In the genomic region with DNA sequence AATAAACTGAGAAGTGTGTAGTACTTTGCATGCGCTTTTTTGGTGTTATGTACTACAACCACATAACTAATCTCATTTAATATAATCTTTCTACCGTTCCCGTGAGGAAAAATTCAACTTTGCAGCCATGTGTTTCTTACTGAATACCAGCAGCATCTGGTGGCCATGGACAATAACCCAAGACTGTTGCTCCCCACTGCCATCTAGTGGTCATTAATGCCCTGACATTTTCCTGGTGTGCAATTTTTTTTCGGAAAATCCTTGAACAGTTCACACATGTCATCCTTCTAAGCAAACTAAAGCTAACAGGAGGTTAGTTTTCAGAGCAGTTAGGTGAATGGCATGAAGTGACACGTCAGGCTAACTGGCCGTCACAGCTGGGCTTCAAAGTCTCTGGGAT, we compare ENCODE assay signal across 9 mouse cellular contexts.
DNase-seq lines count a peak whose midpoint lies in the region; ATAC-seq and TF ChIP-seq lines count a peak whose summit lies in the region.
"Had no signal": no experiment of that assay in that cellular context is flagged by ENCODE, and none has a peak within 500 bp of the region (broad histone marks: within the 10 kb centered on the region; RNA-seq: fewer than 3 reads in every experiment).

No protein-coding gene starts in this region.

- no peak for ATAC-seq in liver, embryonic 14.5 days (ENCODE audit: insufficient read depth)
- ATAC-seq in liver, embryonic 11.5 days (replicated peaks; ENCODE audit: low FRiP score), result no peak
- ATAC-seq in forebrain, postnatal 0 days, result peak; percentile 32; the same call in 1 of the 2 replicates
- ATAC-seq in cerebellum, adult (ENCODE audit: insufficient number of reproducible peaks, low FRiP score, low TSS enrichment), result no peak

- H3K36me3 ChIP-seq in liver, embryonic 14.5 days (replicated peaks; ENCODE audit: control insufficient read depth, insufficient read depth, low read depth), result no peaks in the 10 kb centered on the region
- no peaks in the 10 kb centered on the region for H3K36me3 ChIP-seq in liver, embryonic 11.5 days (ENCODE audit: control insufficient read depth, insufficient read depth, low read length)
- no peaks in the 10 kb centered on the region for H3K36me3 ChIP-seq in forebrain, postnatal 0 days (ENCODE audit: insufficient read depth)
- no peaks in the 10 kb centered on the region for H3K36me3 ChIP-seq in splenic B cell, adult 2 months (ENCODE audit: control insufficient read depth, insufficient read depth, low read length, poor library complexity, severe bottlenecking)
- H3K36me3 ChIP-seq: neural tube, embryonic 13.5 days had no signal

- no peaks in the 10 kb centered on the region for H3K27me3 ChIP-seq in liver, embryonic 14.5 days (ENCODE audit: control insufficient read depth, insufficient read depth, low read length)
- H3K27me3 ChIP-seq in liver, embryonic 11.5 days (replicated peaks; ENCODE audit: control insufficient read depth, insufficient read depth, low read length), result no peaks in the 10 kb centered on the region
- H3K27me3 ChIP-seq in forebrain, postnatal 0 days (ENCODE audit: insufficient read depth, low read length), result no peaks in the 10 kb centered on the region
- H3K27me3 ChIP-seq in splenic B cell, adult 2 months (ENCODE audit: control insufficient read depth, insufficient read depth, low read length, poor library complexity, severe bottlenecking), result no peaks in the 10 kb centered on the region
- H3K27me3 ChIP-seq: neural tube, embryonic 13.5 days had no signal

- H3K9ac ChIP-seq in liver, embryonic 14.5 days (replicated peaks), result no peak overlapping the region
- H3K9ac ChIP-seq in liver, embryonic 11.5 days (ENCODE audit: low read depth, low read length), result no peak overlapping the region
- no peak overlapping the region for H3K9ac ChIP-seq in forebrain, postnatal 0 days
- H3K9ac ChIP-seq: neural tube, embryonic 13.5 days had no signal

- no peak overlapping the region for H3K4me3 ChIP-seq in liver, embryonic 14.5 days (ENCODE audit: insufficient read depth in 1 of 2, low read depth in 2 of 2, low read length in 2 of 2)
- no peak overlapping the region for H3K4me3 ChIP-seq in liver, embryonic 11.5 days (ENCODE audit: low read depth, low read length)
- H3K4me3 ChIP-seq in forebrain, postnatal 0 days (ENCODE audit: low read depth, low read length), result no peak overlapping the region
- H3K4me3 ChIP-seq: neural tube, embryonic 13.5 days had no signal

- no peak for TF ChIP-seq EP300 in liver, embryonic 14.5 days (IDR thresholded peaks at IDR 0.05; ENCODE audit: low read depth)

- DNase-seq in cerebellum, postnatal 14 days, result peak; percentile 34 to 45
- DNase-seq in cerebellum, adult 11 months, result no peak
- no peak for DNase-seq in liver, embryonic 14.5 days (ENCODE audit: low read depth in 3 of 3, low spot score in 3 of 3)
- DNase-seq in liver, embryonic 11.5 days (ENCODE audit: low spot score), result no peak
- DNase-seq in R1 (ENCODE audit: low read depth, low spot score), result peak; percentile 49
- peak; percentile 62 for DNase-seq in forebrain, postnatal 0 days
- DNase-seq in splenic B cell, adult 2 months (ENCODE audit: low read depth, low spot score), result peak; percentile 1

- no peaks in the 10 kb centered on the region for H3K4me1 ChIP-seq in liver, embryonic 14.5 days (replicated peaks; ENCODE audit: control insufficient read depth in 2 of 2, insufficient read depth in 2 of 2, low read length in 1 of 2)
- no peaks in the 10 kb centered on the region for H3K4me1 ChIP-seq in liver, embryonic 11.5 days (replicated peaks; ENCODE audit: control insufficient read depth, insufficient read depth, low read length)
- H3K4me1 ChIP-seq in forebrain, postnatal 0 days (ENCODE audit: insufficient read depth), result no peaks in the 10 kb centered on the region
- H3K4me1 ChIP-seq: neural tube, embryonic 13.5 days had no signal

- H3K4me2 ChIP-seq in liver, embryonic 14.5 days (ENCODE audit: low read depth), result no peak overlapping the region
- H3K4me2 ChIP-seq in liver, embryonic 11.5 days, result no peak overlapping the region
- H3K4me2 ChIP-seq in forebrain, postnatal 0 days (ENCODE audit: low read depth), result no peak overlapping the region
- H3K4me2 ChIP-seq: neural tube, embryonic 13.5 days had no signal

- 52% methylated on average over 6 of the region's 6 CpGs for WGBS in liver, embryonic 14.5 days (ENCODE audit: insufficient replicate concordance)
- WGBS in liver, embryonic 11.5 days, result 47% methylated on average over 6 of the region's 6 CpGs
- 58% methylated on average over 6 of the region's 6 CpGs for WGBS in forebrain, postnatal 0 days

- H3K27ac ChIP-seq in liver, embryonic 14.5 days, result no peak overlapping the region
- no peak overlapping the region for H3K27ac ChIP-seq in liver, embryonic 11.5 days (ENCODE audit: low read depth, low read length)
- no peak overlapping the region for H3K27ac ChIP-seq in forebrain, postnatal 0 days (ENCODE audit: low read depth, low read length)
- H3K27ac ChIP-seq: neural tube, embryonic 13.5 days had no signal

- peak; percentile 71 for TF ChIP-seq CTCF in liver, embryonic 14.5 days (IDR thresholded peaks at IDR 0.05; ENCODE audit: low read depth)
- TF ChIP-seq CTCF in forebrain, postnatal 0 days (IDR thresholded peaks at IDR 0.05; ENCODE audit: low read depth), result peak; percentile 73

- no peaks in the 10 kb centered on the region for H3K9me3 ChIP-seq in liver, embryonic 14.5 days (ENCODE audit: control insufficient read depth, low read length)
- no peaks in the 10 kb centered on the region for H3K9me3 ChIP-seq in liver, embryonic 11.5 days (ENCODE audit: control insufficient read depth, low read length)
- H3K9me3 ChIP-seq in forebrain, postnatal 0 days (ENCODE audit: low read length), result no peaks in the 10 kb centered on the region
- H3K9me3 ChIP-seq: neural tube, embryonic 13.5 days had no signal

Comparison
In these comparisons a context has a peak if more than half of its experiments do, and no peak if none do; other contexts are left out.
1. DNase-seq: peak in cerebellum, postnatal 14 days (2 of 2), R1 (single experiment), forebrain, postnatal 0 days (single experiment) and splenic B cell, adult 2 months (single experiment); none in cerebellum, adult 11 months (single experiment), liver, embryonic 14.5 days (0 of 3) and liver, embryonic 11.5 days (single experiment).